Mouse (Mus musculus) gastrocnemius, adult 18-20 months (tissue): ENCODE data around the gene Nod1. TPM values are rescaled to one million over a fixed set of nuclear protein-coding genes. Genes with fewer than 3 reads are reported as not detected.

Experiments used
- DNase-seq: peaks from one replicate; pipeline ENCODE4 v3.0.0; 2021; ENCODE audit warnings: low spot score
- total RNA-seq, 2 experiments: library from RNA; stranded (reverse); gene quantifications; 2 replicates each; pipeline ENCODE4 v1.2.3; 2021

Gene Nod1
- total RNA-seq, 2 experiments from 2014 or later: 7.1 to 8.1 TPM

GRCm38 (mm10) chr6:54941149-54941548, 31.3 kb downstream of the Nod1 start:
- DNase-seq: no peak

- DNase-seq: no peak
Observed at GRCm38 (mm10) chr6:54940126-54940525, 32.3 kb downstream of the Nod1 start.

GRCm38 (mm10) chr6:54939631-54940030, 32.8 kb downstream of the Nod1 start:
- peak; percentile 62 for DNase-seq

- DNase-seq: no peak
Observed at GRCm38 (mm10) chr6:54936496-54936895, 35.9 kb downstream of the Nod1 start.

- DNase-seq: no peak
Observed at GRCm38 (mm10) chr6:54934930-54935329, 37.5 kb downstream of the Nod1 start.

GRCm38 (mm10) chr6:54934313-54934712, 38.1 kb downstream of the Nod1 start:
- DNase-seq: no peak

- DNase-seq: no peak
Observed at GRCm38 (mm10) chr6:54933866-54934265, 38.5 kb downstream of the Nod1 start.

GRCm38 (mm10) chr6:54933216-54933615, 39.2 kb downstream of the Nod1 start:
- no peak for DNase-seq

- DNase-seq: no peak
Observed at GRCm38 (mm10) chr6:54932526-54932925, 39.9 kb downstream of the Nod1 start.

GRCm38 (mm10) chr6:54931641-54932040, 40.8 kb downstream of the Nod1 start:
- no peak for DNase-seq

- no peak for DNase-seq
Observed at GRCm38 (mm10) chr6:54927946-54928345, 44.5 kb downstream of the Nod1 start.

- DNase-seq: no peak
Observed at GRCm38 (mm10) chr6:54926899-54927298, 45.5 kb downstream of the Nod1 start.

- no peak for DNase-seq
Observed at GRCm38 (mm10) chr6:54925736-54926440, 46.5 kb downstream of the Nod1 start.

- no peak for DNase-seq
Observed at GRCm38 (mm10) chr6:54924538-54924937, 47.9 kb downstream of the Nod1 start.

- DNase-seq: no peak
Observed at GRCm38 (mm10) chr6:54918521-54918920, 53.9 kb downstream of the Nod1 start.

GRCm38 (mm10) chr6:54917523-54917922, 54.9 kb downstream of the Nod1 start:
- peak; percentile 66 for DNase-seq

GRCm38 (mm10) chr6:54916941-54917340, 55.5 kb downstream of the Nod1 start:
- no peak for DNase-seq

- DNase-seq: no peak
Observed at GRCm38 (mm10) chr6:54916163-54916562, 56.2 kb downstream of the Nod1 start.

GRCm38 (mm10) chr6:54914977-54915376, 57.4 kb downstream of the Nod1 start:
- no peak for DNase-seq

GRCm38 (mm10) chr6:54906053-54907040, 66.1 kb downstream of the Nod1 start:
- DNase-seq: peak; percentile 82

- DNase-seq: no peak
Observed at GRCm38 (mm10) chr6:54902547-54902946, 69.9 kb downstream of the Nod1 start.

GRCm38 (mm10) chr6:54900256-54900655, 72.2 kb downstream of the Nod1 start:
- DNase-seq: no peak
